Mouse (Mus musculus): ENCODE data around the gene Tuba3a. TPM values are rescaled to one million over a fixed set of nuclear protein-coding genes. Genes with fewer than 3 reads are reported as not detected.
"Not testable (repeated sequence)": the region's sequence is repeated elsewhere in the genome, so short reads cannot be mapped to it uniquely, and the experiment has no call there.

Gene Tuba3a
- polyA plus RNA-seq, 1 experiment: not detected

DNA sequence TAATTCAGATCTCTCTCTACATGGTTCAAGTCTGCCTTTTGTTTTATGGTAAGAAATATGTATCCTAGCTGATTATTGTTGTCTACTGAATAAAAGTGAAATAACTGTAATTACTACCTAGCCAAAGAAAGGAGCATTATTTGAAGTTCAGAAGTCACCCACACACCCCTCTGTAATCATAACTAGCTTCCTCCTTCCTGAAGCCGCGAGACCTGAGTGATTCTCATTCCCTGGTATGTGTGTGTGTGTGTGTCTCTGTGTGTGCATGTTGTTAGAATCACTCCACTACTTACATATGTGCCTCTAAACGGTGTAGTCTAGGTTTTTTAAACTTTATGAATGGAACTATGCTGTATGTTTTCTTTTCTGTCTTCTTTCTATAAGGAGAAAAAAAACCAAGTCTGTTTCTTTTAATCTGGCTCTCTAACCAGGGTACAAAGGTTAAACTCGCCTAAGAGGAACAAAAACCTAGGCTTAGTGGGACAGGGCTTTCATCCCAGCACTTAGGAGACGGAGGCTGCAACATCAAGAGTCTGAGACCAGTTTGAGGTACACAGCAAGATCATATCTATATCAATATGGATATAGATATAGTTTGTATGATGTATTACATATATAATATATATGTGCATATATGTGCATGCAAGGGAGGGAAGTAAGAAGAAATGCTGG lies 11.4 kb upstream of the Tuba3a start:
- no peaks in the 10 kb centered on the region for H3K27me3 ChIP-seq (ENCODE audit: control insufficient read depth)
- TF ChIP-seq TAL1 (IDR thresholded peaks at IDR 0.05; ENCODE audit: low read length) (no peak), GATA1 (IDR thresholded peaks at IDR 0.05; ENCODE audit: low read length) (no peak)
- H3K4me3 ChIP-seq (replicated peaks): no peak overlapping the region
- H3K4me1 ChIP-seq (ENCODE audit: control insufficient read depth): no peaks in the 10 kb centered on the region
- H3K36me3 ChIP-seq (ENCODE audit: control insufficient read depth): no peaks in the 10 kb centered on the region
- H3K9me3 ChIP-seq (ENCODE audit: control insufficient read depth, low read length): no peaks in the 10 kb centered on the region

DNA sequence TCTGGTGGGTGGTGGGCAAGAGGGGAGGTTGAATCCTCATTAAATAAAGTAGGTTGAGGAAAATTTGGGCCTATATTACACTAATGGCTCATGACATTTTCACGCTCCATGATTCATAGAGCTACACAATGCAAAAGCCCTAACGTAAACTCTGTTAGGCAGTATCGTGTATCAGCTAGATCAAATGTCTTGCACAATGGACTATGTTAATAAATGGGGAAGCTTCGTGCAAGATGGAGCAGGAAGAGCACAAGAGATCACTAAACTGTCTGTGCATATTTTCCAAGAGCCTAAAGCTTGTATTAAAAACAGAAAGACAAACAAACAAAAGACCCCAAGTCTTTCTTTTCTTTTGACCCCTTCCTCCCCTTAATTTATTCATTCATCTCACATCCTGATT lies 8.2 kb upstream of the Tuba3a start:
- no peaks in the 10 kb centered on the region for H3K36me3 ChIP-seq (ENCODE audit: control insufficient read depth)
- H3K4me1 ChIP-seq (ENCODE audit: control insufficient read depth): no peaks in the 10 kb centered on the region
- H3K9me3 ChIP-seq (ENCODE audit: control insufficient read depth, low read length): no peaks in the 10 kb centered on the region
- H3K27me3 ChIP-seq (ENCODE audit: control insufficient read depth): no peaks in the 10 kb centered on the region
- no peak overlapping the region for H3K4me3 ChIP-seq (replicated peaks)
- TF ChIP-seq GATA1 (IDR thresholded peaks at IDR 0.05; ENCODE audit: low read length) (no peak), TAL1 (IDR thresholded peaks at IDR 0.05; ENCODE audit: low read length) (no peak)

DNA sequence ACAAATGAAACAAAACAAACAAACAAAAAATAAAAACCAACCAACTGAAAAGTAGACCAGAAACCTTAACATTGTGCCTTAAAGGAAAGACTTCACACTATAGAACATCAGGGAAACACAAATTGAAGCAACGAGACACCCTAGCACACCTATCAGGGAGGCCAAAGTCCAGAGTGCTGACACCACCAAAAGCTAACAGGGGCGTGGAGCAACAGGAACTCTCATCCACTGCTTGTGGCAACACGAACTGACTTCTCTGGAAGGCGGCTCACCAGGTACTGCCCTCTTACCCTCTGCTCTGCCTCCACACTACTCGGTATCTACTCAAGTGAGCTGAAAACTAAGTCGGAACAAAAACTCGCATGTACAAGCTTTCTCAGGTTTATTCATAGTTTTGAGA lies 6.4 kb upstream of the Tuba3a start:
- no peaks in the 10 kb centered on the region for H3K36me3 ChIP-seq (ENCODE audit: control insufficient read depth)
- H3K27me3 ChIP-seq (ENCODE audit: control insufficient read depth): no peaks in the 10 kb centered on the region
- no peaks in the 10 kb centered on the region for H3K4me1 ChIP-seq (ENCODE audit: control insufficient read depth)
- no peak overlapping the region for H3K4me3 ChIP-seq (replicated peaks)
- H3K9me3 ChIP-seq (ENCODE audit: control insufficient read depth, low read length): no peaks in the 10 kb centered on the region
- TF ChIP-seq TAL1 (IDR thresholded peaks at IDR 0.05; ENCODE audit: low read length) (no peak), GATA1 (IDR thresholded peaks at IDR 0.05; ENCODE audit: low read length) (no peak)

DNA sequence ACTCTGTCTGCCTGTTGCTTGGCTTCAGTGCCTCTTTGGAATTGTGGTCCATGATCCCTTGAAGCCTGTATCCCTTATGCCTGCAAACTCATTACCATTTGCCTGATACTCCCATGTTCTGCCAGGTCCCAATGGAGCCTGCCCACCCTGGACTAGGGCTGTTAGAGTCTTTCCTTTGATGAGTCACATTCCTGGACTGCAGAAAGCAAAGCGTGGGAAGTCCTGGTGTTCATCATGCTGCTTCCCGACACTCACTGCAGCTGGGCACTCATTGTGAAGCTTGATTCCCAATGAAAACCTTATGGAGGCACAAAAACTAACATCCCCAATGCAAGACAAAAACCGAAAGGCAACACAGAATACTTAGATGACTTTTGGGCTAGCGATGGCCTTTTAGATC lies 5.5 kb upstream of the Tuba3a start:
- TF ChIP-seq GATA1 (IDR thresholded peaks at IDR 0.05; ENCODE audit: low read length): no peak
- TF ChIP-seq TAL1 (IDR thresholded peaks at IDR 0.05; ENCODE audit: low read length): no peak
- H3K4me1 ChIP-seq (ENCODE audit: control insufficient read depth): no peaks in the 10 kb centered on the region
- H3K9me3 ChIP-seq (ENCODE audit: control insufficient read depth, low read length): no peaks in the 10 kb centered on the region
- H3K4me3 ChIP-seq (replicated peaks): no peak overlapping the region
- no peaks in the 10 kb centered on the region for H3K36me3 ChIP-seq (ENCODE audit: control insufficient read depth)
- no peaks in the 10 kb centered on the region for H3K27me3 ChIP-seq (ENCODE audit: control insufficient read depth)

DNA sequence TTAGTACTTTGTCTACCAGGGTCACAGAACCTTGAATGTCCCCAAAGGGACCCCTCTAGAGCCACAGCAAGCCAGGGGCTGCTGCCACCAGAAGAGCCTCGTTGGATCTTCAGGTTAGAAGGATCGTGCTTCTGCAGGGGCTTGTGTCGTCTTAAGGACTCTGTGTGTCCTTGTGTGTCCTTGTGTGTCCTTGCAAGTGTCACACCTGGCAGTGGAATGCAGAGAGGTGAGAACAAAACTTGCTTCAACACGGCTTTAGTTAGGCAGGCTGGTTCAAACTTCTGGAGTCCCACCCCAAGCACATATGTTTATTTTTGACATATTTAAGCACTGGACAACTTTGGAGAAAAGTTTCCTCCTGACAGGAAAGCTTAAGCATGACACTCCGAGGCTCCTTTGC lies 2.9 kb upstream of the Tuba3a start:
- no peaks in the 10 kb centered on the region for H3K4me1 ChIP-seq (ENCODE audit: control insufficient read depth)
- TF ChIP-seq GATA1 (IDR thresholded peaks at IDR 0.05; ENCODE audit: low read length): no peak
- no peak for TF ChIP-seq TAL1 (IDR thresholded peaks at IDR 0.05; ENCODE audit: low read length)
- no peaks in the 10 kb centered on the region for H3K9me3 ChIP-seq (ENCODE audit: control insufficient read depth, low read length)
- no peaks in the 10 kb centered on the region for H3K27me3 ChIP-seq (ENCODE audit: control insufficient read depth)
- no peaks in the 10 kb centered on the region for H3K36me3 ChIP-seq (ENCODE audit: control insufficient read depth)
- no peak overlapping the region for H3K4me3 ChIP-seq (replicated peaks)

DNA sequence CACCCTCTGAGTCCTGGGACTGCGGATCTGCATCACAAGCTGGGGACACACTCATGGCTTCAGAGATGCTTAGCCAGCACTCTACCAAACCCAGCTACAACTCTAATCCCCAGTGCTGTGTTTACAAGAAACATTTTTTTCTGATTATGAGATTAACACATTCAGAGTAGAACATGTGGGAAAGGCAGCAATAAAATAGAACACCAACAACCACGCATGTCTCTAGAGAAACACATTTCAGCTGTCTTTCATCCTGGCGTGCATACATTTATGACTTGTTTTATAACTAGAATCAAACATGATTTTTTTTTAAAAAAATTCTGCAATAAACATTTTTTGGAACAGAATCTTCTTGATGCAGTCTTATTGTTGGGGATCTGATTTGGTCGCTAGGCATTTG lies 1.1 kb upstream of the Tuba3a start:
- no peaks in the 10 kb centered on the region for H3K36me3 ChIP-seq (ENCODE audit: control insufficient read depth)
- H3K27me3 ChIP-seq (ENCODE audit: control insufficient read depth): no peaks in the 10 kb centered on the region
- H3K4me1 ChIP-seq (ENCODE audit: control insufficient read depth): no peaks in the 10 kb centered on the region
- no peaks in the 10 kb centered on the region for H3K9me3 ChIP-seq (ENCODE audit: control insufficient read depth, low read length)
- H3K4me3 ChIP-seq (replicated peaks): no peak overlapping the region
- TF ChIP-seq GATA1 (IDR thresholded peaks at IDR 0.05; ENCODE audit: low read length) (no peak), TAL1 (IDR thresholded peaks at IDR 0.05; ENCODE audit: low read length) (no peak)

DNA sequence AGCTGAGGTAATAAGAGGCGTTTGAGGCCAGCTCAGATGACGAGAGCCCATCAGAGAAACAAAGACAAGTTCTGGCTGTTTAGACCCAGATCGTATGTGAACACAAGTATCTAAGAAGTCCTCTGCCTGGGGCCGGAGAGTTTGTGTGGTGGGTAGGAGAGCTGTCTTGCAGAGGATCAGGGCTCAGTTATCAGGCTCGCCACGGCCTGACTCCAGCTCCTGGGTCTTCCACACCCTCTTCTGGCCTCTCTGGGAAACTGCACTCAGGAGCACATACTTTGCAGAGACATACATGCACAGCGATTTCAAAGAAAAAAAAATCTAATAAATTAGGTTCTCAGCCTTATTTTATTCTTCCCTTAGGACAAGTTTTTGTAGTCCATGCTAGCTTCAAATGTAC lies 1.1 kb downstream of the Tuba3a start:
- H3K4me3 ChIP-seq (replicated peaks): no peak overlapping the region
- no peaks in the 10 kb centered on the region for H3K4me1 ChIP-seq (ENCODE audit: control insufficient read depth)
- H3K36me3 ChIP-seq (ENCODE audit: control insufficient read depth): no peaks in the 10 kb centered on the region
- no peaks in the 10 kb centered on the region for H3K27me3 ChIP-seq (ENCODE audit: control insufficient read depth)
- 0 out of 2 replicates have a peak, but pooled peaks cover 2% of the 10 kb centered on the region for H3K9me3 ChIP-seq (ENCODE audit: control insufficient read depth, low read length)
- TF ChIP-seq GATA1 (IDR thresholded peaks at IDR 0.05; ENCODE audit: low read length) (no peak), TAL1 (IDR thresholded peaks at IDR 0.05; ENCODE audit: low read length) (no peak)

DNA sequence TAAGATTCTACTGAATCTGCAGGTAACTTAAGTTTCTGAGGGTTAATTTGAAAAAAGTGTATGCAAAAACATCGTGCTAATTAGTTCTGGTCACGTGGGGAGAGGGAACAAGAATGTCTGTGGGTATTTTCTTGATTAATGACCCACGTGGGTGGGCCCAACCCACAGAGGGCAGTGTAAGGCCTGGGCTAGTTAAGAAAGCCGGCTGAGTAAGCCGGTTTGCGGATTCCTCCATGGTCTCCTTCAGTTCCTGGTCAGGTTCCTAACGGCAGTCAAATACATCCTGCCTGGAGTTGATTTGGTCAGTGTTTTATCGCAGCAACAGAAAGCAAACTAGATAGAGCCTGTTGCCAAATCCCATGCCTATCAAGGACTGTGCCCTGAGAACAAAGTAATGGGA lies 1.6 kb downstream of the Tuba3a start:
- Histone ChIP-seq H3K9me3 (ENCODE audit: control insufficient read depth, low read length) (0 out of 2 replicates have a peak, but pooled peaks cover 2% of the 10 kb centered on the region), H3K36me3 (ENCODE audit: control insufficient read depth) (no peaks in the 10 kb centered on the region), H3K4me3 (replicated peaks) (no peak overlapping the region), H3K4me1 (ENCODE audit: control insufficient read depth) (no peaks in the 10 kb centered on the region), H3K27me3 (ENCODE audit: control insufficient read depth) (no peaks in the 10 kb centered on the region)
- TF ChIP-seq TAL1 (IDR thresholded peaks at IDR 0.05; ENCODE audit: low read length): no peak
- no peak for TF ChIP-seq GATA1 (IDR thresholded peaks at IDR 0.05; ENCODE audit: low read length)

DNA sequence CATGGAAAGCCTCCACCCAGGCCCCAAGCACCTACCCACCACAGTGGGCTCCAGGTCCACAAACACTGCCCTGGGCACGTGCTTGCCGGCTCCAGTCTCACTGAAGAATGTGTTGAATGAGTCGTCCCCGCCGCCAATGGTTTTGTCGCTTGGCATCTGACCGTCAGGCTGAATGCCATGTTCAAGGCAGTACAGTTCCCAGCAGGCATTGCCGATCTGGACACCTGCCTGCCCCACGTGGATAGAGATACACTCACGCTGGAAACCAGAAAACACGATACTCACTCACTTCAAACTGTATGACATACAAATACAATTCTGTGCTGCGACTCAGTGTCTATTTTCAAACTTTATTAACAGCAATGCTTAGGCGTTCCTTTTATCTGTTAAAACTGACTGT lies 3.1 kb downstream of the Tuba3a start:
- H3K4me3 ChIP-seq (replicated peaks); H3K36me3 ChIP-seq (ENCODE audit: control insufficient read depth); H3K9me3 ChIP-seq (ENCODE audit: control insufficient read depth, low read length); H3K27me3 ChIP-seq (ENCODE audit: control insufficient read depth); H3K4me1 ChIP-seq (ENCODE audit: control insufficient read depth): not testable (repeated sequence)

DNA sequence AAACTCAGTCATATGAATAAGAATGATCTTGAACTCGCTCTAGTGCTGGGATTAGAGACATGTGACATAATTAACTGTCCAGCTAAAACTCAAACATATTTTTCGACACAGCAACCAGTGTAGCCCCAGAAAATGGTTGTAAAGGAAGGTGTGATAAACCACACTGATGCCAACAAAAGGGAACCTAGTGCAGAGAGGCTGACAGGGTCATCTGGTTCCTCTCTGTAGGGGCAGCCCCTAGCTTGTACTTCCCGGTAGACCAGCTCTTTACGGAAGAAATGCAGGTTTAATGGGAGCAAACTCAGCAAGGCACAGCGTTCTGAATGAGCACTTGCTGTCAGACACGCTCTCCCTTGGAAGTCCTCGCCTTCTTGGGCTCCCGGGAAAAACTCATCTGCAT lies 6.1 kb downstream of the Tuba3a start:
- Histone ChIP-seq H3K27me3 (ENCODE audit: control insufficient read depth) (no peaks in the 10 kb centered on the region), H3K4me1 (ENCODE audit: control insufficient read depth) (no peaks in the 10 kb centered on the region), H3K36me3 (ENCODE audit: control insufficient read depth) (no peaks in the 10 kb centered on the region), H3K4me3 (replicated peaks) (no peak overlapping the region), H3K9me3 (ENCODE audit: control insufficient read depth, low read length) (0 out of 2 replicates have a peak, but pooled peaks cover 2% of the 10 kb centered on the region)
- TF ChIP-seq GATA1 (IDR thresholded peaks at IDR 0.05; ENCODE audit: low read length) (no peak), TAL1 (IDR thresholded peaks at IDR 0.05; ENCODE audit: low read length) (no peak)

All from erythroblast, embryonic 14.5 days (primary cell).